Mouse (Mus musculus): Measurements from ENCODE around the gene Nckap5.
"Not testable (repeated sequence)": the region's sequence is repeated elsewhere in the genome, so short reads cannot be mapped to it uniquely, and the experiment has no call there.

The Nckap5 gene

DNA sequence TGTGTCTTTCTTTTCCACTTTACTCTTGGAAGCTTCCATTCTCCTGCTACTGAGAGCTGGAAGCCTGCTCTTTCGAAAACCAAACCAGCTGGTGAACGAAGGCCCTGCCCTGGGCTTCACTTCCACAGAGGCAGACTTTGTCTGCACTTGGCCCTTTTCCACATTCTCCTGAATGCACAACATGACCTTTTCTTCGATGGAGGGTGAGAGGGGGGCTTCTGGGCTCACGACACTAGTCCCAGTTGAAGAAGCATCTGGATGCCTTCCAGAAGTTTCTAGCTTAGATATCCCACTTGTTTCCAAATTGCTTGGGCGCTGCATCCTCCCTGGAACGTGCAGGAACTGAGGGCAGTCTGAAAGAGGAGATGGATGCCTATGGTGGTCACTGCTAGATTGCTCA, 806.1 kb downstream of the Nckap5 start:
- peak in 1 of 2 experiments; percentile 40 for DNase-seq (ENCODE audit: low spot score in 2 of 2)

DNA sequence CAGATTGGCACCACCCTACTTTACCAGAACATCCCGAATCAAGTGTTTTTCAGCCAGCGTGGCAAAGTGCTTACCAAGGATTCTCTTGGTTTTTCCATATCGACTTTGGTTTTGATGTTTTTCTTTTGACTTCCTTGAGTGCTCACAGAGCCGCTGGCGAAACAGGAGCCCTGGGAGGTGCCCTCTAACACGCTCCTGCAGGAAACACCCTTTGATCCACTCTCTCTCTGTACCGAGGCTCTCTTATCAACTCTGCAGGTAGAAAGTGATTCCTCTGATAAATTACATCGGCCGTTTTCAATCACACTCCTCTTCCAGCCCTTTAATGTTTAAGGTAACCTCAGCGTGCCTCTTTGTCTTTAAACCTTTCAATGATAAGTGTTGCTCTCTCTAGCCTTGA, 807.6 kb downstream of the Nckap5 start:
- DNase-seq (ENCODE audit: low spot score in 2 of 2): no peak

GRCm38 (mm10) chr1:126018654-126019053, 811.9 kb downstream of the Nckap5 start:
- DNase-seq (ENCODE audit: low spot score in 2 of 2): not testable (repeated sequence)

- no peak for DNase-seq (ENCODE audit: low spot score in 2 of 2)
These were observed 818.9 kb downstream of the Nckap5 start for GRCm38 (mm10) chr1:126011661-126012091.

GRCm38 (mm10) chr1:126007571-126007970, 823.0 kb downstream of the Nckap5 start:
- DNase-seq (ENCODE audit: low spot score in 2 of 2): no peak

GRCm38 (mm10) chr1:126005672-126006071, 824.9 kb downstream of the Nckap5 start:
- DNase-seq (ENCODE audit: low spot score in 2 of 2): no peak

DNA sequence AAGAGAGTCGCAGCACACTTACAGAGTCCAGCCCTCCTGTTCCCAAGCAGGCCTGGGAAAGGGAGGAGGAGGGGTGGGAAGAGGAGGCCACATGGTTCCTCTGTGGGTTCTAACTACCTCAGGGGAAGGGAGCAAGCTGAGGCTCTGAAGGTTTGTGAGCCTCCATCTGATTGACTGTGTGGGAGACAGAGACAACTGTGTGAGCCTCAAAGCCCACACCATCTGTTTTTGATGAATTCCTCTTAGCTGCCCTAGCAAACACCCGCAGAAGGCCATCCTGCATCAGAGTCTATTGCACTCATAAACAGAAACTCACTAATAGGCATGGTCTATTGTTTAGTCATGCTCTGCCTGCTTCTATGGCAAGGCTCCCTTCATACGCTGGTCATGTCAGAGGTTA, 834.1 kb downstream of the Nckap5 start:
- peak; percentile 2 for DNase-seq (ENCODE audit: low spot score in 2 of 2)

- peak in 1 of 2 experiments; percentile 33 for DNase-seq (ENCODE audit: low spot score in 2 of 2)
These were observed 842.8 kb downstream of the Nckap5 start for GRCm38 (mm10) chr1:125987803-125988202.

DNA sequence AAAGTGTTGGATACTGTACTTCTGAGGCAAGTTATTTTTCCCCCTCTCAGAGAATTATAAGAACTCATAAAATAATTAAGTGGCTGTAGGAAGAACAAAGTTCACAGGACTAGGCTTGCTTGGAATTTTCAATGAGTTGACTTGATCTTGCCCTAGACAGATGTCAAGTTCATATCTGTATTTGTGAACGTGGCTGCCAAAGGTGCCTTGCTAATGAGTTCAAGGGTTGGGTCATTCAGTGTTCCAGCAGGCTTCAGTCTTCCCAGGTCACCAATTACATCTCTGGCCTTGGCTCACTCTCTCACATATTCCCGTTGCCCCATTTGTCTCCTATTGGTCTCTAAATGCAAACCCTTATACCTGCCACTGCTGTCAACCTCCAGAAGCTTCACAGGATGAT, 846.0 kb downstream of the Nckap5 start:
- no peak for DNase-seq (ENCODE audit: low spot score in 2 of 2)

- DNase-seq (ENCODE audit: low spot score in 2 of 2): peak in 1 of 2 experiments; percentile 5
These were observed 856.0 kb downstream of the Nckap5 start for GRCm38 (mm10) chr1:125974649-125975048.

DNA sequence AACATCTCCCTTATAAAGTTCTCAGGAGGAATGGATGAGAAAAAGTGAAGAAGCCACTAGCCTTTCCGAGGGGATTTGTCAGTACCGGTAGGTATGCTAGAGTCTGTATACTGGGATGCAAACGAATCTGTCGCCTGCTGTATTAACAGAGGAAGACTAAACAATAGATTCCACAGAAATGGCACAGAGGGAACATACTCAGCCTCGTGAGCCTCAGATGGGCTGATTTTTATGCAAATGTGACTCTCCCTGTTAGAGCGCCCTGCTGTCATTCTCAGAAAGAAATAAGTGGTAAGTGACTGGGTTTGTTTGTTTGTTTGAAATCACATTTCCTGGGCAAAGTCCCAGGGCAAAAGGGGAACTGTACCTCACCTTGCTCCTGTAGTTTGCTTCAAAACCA, 858.7 kb downstream of the Nckap5 start:
- no peak for DNase-seq (ENCODE audit: low spot score in 2 of 2)

DNA sequence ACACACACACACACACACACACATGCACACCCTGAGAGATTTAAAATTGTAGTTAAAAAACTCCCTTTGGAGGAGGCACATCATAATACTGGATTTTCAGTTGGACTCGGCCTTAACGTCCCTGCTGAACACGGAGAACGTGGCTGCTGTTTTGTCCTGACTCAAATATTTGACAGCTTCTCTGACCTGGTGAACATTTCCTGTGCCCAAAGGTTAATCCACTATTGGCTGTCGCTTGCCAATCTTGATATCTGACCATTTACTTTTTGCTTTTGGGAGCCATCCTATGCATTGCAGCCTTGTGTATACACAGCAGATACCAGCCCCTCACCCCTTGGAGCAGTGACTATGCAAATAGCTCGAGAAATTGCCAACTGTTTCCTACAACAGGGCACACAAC, 862.9 kb downstream of the Nckap5 start:
- DNase-seq (ENCODE audit: low spot score in 2 of 2): no peak

- no peak for DNase-seq (ENCODE audit: low spot score in 2 of 2)
These were observed 879.6 kb downstream of the Nckap5 start for GRCm38 (mm10) chr1:125951026-125951425.

DNA sequence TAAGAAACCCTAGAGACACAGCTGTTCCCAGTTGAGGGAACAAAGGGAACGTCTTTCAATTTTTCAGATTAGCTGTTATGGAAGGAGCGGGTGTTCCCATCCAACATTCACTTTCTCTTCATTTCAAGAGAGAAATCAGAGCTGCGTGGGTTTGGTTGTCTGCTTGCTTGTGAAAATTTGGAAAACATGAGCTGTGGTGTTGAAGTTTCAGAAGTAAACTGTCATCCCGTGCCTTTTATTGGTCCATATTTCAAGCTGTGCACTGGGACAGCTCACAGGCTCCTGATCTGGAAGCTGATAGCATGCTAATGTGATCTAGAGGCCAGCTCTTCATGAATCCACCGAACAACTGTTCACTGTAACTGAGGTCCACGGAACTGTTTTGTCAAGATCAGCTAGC, 881.5 kb downstream of the Nckap5 start:
- DNase-seq (ENCODE audit: low spot score in 2 of 2): peak in 1 of 2 experiments; percentile 11

DNA sequence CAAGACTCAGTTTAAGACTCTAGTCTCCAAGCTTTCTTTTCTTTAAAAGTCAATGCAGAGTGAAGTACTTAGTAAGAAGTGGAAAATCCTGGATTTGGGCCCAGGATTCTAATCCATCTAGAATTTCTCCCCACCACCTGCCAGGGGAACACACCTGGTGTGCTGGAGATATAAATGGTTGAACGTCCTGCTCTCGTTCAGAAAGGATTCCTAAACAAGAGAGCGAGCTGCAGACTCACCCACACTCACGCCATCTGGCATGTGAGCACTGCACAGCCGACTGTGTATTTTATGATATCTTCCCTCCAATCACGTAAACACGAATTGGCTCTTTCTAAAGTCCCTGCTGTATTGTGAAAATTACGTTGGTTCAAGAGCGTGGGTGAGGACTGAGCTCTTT, 885.5 kb downstream of the Nckap5 start:
- DNase-seq (ENCODE audit: low spot score in 2 of 2): peak; percentile 29 to 63

DNA sequence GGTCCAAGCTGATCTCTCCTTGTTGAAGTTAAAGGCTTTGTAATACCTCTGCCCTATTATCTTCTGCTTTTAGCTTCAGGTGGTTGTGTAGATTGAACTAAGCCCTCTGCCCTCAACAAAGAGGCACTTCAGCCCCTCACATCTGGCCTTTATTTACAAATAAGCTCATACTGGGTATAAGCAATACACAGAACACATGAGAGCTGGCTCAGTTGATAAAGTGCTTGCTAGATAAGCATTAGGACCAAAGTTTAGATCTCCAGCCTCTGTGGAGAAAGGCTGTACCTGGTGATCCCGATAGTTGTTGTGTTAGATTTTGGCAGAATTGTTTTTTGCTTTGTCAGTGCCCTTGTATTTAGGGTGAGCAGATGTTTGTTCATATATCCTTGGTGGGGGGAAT, 887.3 kb downstream of the Nckap5 start:
- DNase-seq (ENCODE audit: low spot score in 2 of 2): no peak

DNA sequence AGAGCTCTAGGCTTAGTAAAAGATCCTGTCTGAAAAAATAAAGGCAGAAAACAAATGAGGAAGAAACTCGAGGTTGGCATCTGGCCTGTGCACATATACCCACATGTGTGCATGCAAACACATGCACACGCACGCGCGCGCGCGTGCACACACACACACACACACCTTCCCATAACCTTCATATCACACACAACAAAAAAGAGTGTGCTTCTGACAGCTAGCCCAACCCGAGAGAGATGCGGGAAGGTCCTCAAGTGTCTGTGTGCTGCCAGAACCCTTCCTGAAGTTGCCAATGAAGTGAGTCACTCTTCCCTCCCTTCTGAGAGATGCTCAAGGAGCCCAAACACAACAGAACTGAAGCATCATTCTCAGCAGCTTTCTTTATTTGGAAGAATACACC, 905.1 kb downstream of the Nckap5 start:
- DNase-seq (ENCODE audit: low spot score in 2 of 2): no peak

- no peak for DNase-seq (ENCODE audit: low spot score in 2 of 2)
These were observed 907.5 kb downstream of the Nckap5 start for GRCm38 (mm10) chr1:125923062-125923461.

DNA sequence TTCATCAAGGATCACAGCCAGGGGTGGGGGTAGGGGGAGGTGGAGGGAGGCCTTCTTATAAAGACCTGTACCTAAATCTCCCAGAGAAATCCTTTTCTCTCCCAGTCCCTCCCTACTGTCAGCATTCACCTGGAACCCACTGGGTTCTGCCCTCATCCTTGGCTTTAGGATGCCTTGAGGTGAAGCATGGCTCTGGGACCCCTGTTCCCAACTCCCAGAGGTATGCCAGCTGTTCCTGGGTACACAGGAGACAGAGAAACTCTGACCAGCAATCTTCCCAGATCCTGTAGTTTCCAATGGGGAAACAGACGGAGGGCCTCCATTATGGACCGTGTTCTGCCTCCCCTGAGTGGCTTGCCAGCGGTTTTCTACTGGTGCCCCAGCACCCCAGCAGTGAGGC, 909.9 kb downstream of the Nckap5 start:
- DNase-seq (ENCODE audit: low spot score in 2 of 2): no peak

DNA sequence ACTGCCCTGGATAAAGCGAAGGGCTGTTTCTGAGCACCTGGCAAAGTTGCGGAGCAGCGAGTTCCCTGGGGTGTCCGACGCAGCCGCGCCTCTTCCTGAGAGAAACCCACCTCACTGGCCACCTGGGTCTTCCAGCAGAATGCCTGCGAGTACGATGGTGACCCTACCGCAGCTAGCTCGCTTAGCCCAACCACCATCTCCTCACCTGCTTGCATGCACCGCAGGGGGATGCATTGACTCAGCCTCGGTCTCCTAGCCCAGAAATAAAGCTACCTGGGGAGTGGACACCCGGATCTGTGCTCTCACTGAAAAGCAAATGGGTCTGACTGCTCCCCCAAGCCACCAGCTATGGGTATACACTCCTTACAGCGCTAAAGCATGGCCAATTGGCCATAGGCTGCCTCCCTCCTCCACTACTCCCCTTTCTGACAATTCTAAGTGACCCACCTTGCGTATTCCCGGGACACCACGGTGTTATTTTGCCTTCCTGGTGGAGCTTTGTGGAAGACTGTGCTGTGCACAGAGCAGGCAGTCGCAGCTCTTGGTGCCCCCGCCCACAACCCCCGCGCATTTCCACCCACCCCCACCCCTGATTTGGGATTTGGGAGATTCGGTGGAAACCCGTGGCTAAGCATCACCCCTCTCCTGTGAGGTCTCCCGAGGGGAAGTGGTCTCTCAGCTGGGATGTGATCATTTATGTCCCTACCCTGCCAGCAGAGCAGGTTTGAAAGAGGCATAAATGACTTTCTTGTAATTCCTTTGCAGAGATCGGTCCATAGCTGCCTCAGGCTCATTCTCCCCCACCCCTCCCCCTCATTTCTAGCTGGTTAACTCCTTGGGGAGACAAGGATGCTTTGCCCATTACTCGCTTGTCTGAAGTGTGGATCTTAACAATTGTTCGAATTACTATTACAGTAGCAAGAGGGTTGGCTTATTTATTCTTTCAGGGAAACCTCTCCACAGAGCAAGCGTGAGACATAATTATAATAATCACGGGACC, 917.7 kb downstream of the Nckap5 start, which contains the start of gene Lypd1:
Lypd1 (minus strand) TSS at position 501 of the 1,000 bp plus-strand sequence.
- DNase-seq (ENCODE audit: low spot score in 2 of 2): peak in 1 of 2 experiments; percentile 4

GRCm38 (mm10) chr1:125911901-125912445, 918.6 kb downstream of the Nckap5 start:
- peak; percentile 43 to 57 for DNase-seq (ENCODE audit: low spot score in 2 of 2)

DNA sequence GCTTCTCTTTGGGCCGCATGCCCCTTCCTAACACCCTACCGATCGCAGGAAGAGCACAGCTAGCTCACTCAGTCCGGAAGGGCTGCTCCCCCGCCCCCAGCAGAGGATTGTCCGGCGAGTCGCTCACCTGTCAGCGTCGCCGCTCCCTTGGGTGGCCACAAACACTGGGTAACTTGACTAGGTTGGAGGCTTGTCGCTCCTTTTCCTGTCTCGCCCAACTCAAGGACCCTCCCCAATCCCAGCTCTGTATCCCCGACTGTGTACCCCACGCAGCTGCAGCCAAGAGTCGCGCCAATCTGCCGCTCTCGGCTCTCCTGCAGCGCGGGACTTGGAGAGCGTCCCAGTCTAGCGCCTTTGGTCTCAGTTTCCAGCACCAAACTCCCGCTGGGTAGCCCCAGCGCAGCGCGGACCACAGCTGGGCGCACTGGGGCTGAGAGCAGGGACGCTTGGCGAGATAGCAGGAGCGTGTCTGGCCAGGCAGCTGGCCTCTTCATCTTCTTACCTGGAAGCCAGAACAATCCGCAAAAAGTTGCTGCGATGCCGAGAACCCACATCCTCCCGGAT, 919.2 kb downstream of the Nckap5 start:
- peak; percentile 43 to 46 for DNase-seq (ENCODE audit: low spot score in 2 of 2)

- no peak for DNase-seq (ENCODE audit: low spot score in 2 of 2)
These were observed 919.7 kb downstream of the Nckap5 start for GRCm38 (mm10) chr1:125910871-125911265.

Data from frontal cortex, postnatal 36 days (tissue).